Mouse (Mus musculus) cerebellum, postnatal 14 days (tissue): Measurements from ENCODE around the gene Kifc3.
"Not testable (repeated sequence)": the region's sequence is repeated elsewhere in the genome, so short reads cannot be mapped to it uniquely, and the experiment has no call there.

ENCODE experiments used
- DNase-seq, 2 experiments: peaks; one replicate each; pipeline ENCODE4 v3.0.0; 2021; ENCODE audit warnings: mixed read lengths in 2 of 2

Gene Kifc3

DNA sequence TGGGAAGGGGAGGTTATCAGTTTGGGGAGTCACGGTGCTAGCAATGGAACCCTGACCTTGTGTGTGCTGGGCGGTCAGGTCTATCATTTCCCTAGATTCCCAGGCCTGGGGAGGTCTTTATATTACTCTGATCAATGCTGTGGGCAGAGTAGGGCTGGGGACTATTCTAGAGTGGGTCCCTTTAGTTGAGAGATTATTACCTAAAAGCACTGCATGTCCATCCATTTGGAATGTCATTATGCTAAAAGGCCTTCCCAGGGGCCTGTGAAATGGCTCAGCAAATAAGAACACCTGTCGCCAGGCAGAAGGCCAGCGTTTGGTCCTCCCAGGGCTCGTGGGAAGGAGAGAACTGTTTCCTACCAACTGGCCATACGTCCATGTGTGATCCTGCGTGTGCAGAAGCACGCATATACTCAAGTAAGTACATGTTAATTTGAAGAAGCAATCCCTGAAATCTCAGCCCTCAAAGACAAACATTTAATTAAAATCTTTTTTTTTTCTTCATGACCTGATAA lies 499 bp downstream of the Kifc3 start:
- DNase-seq, result peak; percentile 47 to 53

DNA sequence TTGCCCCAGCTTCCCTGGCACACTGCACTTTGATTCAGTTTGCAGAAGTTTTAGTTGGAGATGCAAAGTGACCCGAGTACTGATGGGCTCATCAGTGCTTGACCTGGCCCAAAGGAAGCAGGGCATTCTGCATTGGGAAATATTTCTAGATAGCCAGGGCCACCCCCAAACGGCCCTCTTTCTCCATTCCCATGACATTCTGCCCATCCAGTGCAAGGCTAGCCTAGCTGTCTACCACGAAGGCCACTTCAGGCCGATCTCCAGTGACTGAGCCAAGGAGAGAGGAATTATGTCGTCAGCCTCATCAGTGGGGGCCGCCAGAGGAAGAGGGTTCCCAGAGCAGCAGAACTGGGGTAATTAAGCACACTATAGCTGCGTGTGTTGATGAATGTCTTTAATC lies 1.1 kb downstream of the Kifc3 start:
- DNase-seq, result no peak

DNA sequence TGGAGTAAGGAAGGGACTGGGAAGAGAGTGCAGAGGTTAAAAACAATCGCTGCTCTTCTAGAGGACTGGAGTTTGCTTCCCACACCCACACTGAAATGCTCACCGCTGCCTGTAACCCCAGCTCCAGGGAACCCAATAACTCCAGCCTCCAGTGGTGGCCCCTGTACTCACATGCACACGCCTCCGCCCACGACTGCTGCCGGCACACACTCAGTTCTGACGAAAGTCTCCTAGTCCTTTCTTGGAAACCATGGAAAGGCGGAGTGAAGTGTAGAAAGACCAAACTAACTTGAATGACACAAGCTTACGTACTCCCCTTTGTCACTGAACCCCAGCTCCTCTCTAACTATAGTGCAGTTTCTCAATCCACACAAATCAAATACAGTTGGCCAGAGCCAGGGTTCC lies 2.6 kb downstream of the Kifc3 start:
- no peak for DNase-seq

DNA sequence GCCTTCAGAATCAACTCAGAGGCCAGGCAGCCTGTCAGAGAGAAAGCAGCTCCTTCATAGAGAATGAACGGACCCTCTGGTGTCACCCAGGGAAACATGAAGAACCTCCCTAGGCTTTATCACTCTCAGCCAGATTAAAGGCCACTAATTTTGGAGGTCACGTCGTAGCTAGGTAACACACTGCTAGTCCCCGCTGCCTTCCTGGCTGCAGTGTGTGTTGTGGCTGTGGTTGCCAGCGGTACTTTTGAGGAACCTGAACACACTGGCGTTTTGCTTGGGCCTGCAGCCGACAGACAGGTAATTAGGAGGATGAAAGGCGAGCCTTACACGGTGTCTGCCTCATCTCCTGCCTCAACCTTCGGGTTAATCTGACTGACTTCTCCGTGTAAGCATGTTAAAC lies 6.9 kb downstream of the Kifc3 start:
- DNase-seq, result no peak

DNA sequence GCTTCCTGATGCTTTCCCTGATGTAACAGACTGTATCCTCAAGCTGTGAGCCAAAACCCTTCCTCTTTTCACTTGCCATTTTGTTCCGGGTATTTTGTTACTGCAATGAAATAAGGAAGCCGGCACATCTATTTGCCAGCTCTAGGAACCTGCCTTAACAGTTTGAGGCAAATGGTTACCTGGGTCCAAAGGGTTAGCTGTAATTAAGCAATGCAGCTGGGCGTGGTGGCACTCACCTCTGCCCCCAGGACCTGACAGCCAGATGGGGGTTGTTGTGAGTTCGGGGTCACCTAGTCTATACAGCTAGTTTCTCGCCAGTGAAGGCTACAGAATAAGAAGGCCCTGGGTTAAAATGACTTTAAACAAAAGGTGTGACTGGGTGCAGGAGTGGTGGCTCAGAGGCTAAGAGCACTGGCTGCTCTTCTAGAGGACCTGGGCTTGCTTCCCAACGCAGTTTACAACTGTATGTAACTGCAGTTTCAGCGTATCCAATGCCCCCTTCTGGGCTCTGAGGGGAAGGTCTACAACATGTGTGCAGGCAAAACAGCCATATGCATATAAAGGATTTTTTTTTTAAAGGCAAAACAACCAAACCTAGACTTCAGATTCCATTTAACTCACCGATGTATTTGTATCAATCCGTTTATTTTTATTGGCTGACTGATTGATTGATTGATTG lies 11.0 kb downstream of the Kifc3 start:
- DNase-seq, result no peak

DNA sequence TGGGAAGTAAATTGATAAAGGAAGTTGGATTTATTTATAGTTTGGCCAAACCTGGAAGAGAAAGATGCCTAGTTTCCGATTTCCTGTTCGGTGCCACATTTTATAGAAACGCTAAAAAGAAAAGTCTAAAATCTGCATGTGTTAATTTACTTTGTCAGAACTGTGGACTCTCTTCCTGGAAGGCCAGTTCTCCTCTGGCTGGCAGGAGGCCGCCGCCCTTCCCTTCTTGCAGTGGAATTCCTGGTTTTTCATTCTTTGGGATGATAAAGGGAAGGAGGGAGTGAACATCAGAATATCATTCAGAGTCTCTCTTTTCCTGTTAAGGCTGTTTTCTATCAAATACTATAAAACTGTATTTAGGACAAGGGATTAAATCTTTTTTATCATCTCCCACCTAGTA lies 15.0 kb downstream of the Kifc3 start:
- no peak for DNase-seq

DNA sequence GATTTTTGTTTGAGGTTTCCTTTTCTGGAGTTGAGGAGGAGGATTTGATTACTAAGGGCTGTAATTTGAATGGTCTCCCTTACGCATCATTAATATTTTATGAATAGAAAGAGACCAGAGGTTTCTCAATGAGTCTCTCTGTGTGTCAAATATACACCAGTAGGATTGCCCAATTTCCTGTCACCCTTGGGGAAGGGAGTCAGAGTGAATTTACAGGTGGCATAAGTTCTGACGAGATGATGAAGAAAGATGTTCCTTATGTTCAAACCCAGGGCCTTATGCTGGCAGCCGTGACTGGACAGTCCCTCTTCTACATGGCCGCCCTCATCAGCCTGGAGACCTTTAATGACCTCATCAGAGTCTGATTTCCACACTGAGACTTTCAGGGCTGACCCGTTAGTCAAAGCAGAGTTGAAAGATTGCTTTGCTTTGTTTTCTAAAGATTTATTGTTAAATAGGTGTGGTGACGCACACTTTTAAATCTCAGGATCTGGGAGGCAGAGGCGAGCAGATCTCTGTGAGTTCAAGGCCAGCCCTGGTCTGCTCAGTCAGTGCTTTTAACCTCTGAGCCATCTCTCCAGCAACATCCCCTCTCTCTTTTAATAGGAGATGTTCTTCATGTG lies 16.6 kb downstream of the Kifc3 start:
- DNase-seq, result no peak

DNA sequence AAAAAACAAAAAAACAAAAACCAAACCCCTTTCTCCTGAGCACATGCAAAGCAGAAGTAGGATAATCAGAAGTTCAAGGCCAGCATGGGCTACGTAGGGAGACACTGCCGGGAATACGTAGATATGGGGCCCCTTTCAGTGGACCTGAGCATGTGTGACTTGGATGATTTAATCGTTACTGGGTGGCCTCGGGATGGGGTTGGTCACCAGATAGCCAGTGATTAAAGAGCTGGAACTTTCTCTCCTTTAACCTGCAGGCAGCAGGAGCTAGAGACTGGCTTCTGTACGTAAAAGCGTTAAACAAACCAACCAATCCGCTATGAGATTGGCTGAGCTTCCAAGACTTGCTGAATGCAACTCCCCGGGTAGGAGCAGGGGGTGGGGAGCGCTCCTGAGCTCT lies 17.5 kb downstream of the Kifc3 start:
- no peak for DNase-seq

DNA sequence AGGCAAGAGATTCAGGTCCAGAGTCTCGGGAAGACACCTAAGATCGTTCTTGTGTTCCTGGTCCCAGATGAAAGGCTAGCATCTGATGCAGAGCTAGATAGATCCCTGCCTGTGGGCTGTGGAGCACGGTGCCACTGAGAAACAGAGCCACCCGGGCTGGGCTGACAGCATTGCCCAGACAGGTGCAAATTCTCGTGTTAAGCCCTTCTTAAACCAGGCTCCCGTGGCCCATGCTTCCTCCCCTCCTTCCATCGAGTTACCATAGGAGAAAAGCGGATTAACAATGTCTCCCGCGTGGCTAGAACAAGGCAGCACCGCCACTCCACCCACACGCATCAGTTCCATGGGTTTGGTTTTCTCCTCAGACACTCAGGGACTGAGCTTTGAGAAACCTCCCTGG lies 18.4 kb downstream of the Kifc3 start:
- DNase-seq, result no peak

DNA sequence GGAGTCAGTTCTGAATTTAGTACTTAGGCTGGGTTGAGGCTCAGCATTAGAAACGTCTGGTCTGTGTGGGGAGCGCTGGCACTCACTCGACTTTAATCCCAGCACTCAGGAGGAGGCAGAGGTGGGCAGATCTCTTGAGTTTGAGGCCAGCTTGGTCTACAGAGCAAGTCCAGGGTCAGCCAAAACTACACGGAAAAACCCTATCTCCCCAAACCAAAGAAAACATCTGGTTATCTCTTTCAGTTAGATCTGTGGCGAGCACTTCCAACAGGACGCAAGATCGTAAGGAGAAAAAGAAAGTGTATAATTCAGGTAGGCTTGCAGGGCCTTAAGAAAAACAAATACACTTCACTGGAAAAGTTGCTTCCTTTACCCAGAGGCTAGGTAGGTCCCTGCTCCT lies 20.8 kb downstream of the Kifc3 start:
- no peak for DNase-seq

DNA sequence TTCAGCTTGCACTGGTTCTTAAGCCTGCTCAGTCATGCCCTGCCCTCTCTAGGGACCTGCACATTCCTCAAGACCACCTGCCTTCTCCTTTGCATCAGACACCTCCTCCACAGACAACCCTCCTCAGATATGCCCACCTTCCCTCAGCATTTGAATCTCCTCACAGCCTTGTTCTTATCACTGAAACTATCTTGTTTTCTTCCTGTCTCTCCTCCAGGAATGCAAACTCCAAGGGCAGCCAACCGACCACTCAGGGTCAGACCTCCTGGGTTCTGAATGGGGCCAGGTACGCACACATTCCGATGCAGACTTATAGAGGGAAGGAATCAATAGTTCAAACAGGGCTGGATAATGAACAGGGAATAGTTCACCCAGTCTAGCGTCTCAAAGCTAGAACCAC lies 24.4 kb downstream of the Kifc3 start:
- no peak for DNase-seq

DNA sequence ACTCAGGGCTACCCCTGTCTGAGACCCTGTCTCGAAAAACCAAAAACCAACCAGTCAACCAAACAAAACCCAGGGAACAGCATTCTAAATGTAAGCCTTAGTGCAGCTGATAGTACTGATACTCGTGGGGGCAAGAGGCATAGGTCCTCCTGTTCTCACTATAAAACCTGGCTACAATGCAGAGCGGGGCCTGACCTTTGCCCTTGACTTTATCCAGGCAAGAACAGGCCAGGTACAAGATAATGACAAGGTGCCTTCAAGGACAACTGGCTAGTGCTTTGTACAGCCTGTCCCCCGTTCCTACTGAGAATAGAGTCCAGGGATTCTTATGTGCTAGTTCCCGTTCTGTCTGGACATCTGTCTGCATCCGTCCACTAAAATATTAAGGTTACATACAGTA lies 25.6 kb downstream of the Kifc3 start:
- DNase-seq, result no peak

DNA sequence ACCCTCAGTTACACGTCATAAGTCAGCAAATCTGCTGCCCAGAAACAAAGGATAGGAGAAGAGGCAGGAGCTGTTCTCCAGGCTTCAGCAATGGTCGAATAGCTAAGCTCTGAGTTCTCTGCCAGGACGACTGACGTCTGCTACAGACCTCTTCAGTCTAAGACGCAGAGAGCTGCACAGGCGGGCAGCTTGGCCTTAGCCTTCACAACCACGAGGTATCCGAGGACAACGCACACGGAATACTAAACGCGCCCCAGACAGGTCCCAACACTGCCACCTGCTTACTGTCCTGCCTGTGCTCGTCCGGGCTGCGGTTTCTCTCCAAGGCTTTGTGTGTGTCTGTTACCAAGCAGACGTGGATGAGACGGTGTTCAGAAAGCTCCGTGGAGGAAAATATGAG lies 26.8 kb downstream of the Kifc3 start:
- DNase-seq, result peak; percentile 39 to 59

DNA sequence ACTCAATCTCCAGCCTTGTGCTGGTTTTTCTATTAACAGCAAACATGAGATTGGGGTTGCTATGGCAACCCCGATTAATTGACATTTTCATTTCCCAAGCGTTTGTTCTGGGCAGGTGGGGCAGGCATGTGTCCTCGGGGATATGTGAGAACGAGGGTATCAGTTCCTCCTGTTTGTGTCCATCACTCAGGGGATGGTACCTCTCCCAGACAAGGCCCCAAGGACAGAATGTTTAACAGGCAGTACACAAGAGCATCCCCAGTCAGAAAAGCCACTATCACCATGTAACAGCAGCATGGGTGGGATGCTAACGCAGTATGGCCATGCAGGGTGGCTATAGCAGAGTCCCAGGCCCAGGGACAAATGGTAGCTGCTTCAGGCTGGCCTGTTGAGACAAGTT lies 27.3 kb downstream of the Kifc3 start:
- no peak for DNase-seq

DNA sequence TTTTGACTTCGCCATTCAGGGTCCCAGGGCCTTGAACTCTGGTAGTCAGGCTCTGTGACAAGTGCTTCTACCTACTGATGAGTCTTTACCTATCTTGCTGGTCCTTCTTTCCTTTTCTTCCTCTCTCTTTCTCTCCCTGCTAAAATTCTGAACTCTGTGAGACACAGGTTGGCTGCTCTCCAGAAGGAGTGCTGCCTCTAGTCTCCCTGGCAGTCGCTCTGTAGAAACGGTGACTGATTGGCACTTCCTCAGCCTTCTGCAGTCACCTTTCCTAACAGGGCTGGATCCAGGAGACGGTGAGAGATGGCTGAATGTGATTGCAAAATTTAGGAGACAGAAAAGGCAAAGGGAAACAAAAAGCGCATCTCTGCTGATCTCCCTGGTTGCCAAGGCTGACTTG lies 30.2 kb downstream of the Kifc3 start:
- peak; percentile 24 to 41 for DNase-seq

DNA sequence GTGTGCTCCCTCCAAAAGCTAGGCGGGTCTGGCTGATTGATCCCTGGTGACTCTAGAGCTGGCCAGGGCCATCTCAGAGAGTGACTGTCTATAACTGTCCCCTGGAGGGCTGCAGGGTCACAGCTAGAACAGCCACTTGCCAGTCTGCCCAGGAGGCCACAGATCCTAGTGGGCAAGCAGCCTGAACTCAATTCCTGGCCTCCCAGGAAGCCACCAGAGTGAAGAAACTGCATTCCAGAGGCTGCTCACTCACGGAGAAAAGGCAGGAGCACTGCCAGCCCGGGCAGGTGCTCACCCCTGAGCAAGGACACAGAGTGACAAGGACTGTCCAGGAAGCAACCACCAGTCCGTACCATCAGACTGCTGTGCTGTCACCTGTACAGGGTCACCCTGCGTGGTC lies 34.9 kb downstream of the Kifc3 start:
- DNase-seq, result no peak

DNA sequence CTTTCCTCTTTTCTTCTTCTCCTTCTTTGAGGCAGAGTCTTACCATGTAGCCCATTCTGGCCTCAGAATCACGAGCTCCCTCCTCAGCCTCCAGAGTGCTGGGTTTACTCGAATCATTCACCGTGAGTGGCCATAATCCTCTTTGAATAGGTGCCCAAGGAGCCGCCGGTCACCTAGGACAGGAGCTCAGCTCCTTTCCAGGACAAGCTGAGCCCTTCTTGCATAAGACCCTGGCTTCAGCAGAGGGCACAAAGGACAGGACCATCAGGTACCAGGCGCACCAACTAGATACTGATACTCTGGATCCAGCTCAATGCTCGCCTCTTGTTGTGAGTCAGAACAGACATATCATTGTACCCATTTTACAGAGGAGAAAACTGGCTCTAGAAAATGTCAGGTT lies 36.2 kb downstream of the Kifc3 start:
- peak; percentile 20 to 25 for DNase-seq

DNA sequence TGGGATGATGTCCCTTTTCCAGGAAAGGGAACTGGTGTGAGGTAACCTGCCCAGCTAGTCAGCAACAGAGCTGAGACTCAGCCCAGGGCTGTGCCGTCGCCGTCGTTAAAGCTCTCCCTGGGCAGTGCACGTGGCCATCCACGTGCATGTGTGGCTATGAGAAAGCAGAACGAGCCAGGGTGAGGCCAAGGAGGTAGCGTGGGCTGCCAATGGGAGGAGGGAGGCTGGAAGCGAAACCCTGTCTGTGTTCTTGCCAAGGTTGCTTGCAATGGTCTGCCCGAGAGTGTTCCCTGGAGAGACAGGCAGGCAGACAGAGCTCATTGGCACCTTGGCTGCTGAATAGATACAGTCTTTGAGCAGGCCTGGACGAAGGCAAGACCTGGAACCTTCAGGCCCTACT lies 36.7 kb downstream of the Kifc3 start:
- DNase-seq, result peak; percentile 74 to 80

DNA sequence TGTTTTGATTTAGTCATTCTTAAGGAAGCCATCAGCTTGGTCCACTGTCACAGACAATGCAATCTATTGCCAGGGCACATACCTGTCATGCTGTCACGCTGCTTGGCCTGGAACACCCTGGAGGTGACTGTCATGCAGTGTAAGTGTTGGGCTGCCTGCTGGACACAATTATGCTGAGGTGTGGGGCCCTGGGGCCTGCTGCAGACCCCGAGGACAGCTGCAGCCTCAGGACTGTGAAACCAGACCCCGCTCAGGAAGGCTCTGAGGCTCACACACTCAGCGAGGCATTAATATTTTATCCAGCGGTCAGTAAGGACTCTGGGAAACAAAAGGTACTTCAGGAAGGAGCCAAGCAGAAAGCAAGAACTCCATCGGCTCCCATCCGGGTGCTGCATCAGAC lies 38.1 kb downstream of the Kifc3 start:
- DNase-seq, result no peak

DNA sequence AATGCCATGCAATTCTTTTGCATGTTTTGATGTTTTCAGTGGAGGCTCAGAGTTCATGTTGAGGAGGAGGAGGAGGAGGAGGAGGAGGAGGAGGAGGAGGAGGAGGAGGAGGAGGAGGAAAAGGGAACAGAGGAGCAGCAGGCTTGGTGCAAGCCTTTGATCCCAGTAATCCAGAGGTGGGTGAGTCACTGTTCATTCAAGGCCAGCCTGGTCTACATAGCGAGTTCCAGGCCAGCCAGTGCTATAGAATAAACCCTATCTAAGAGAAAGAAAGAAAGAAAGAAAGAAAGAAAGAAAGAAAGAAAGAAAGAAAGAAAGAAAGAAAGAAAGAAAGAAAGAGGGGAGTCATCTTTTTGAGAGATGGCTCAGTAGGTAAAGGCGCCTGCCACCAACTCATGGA lies 38.6 kb downstream of the Kifc3 start:
- DNase-seq, result not testable (repeated sequence)

DNA sequence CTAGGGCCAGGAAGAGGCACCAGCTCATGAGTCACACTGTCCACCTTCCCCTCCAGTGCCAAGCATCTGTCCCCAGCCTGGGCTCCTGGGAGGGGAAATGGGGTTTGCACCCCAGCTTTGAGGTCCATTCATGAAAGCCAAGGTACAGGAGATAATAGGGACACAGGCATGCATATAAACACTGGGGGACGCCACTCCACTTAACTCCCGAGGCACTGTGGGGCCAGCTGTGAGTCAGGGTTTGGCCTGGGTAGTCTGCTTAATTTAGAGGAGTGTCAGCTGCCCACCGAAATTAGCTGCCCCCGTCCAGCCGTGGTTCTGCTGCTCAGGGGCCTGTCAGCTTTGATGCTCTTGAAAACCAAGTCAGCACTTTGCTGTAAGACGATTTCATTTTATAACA lies 39.8 kb downstream of the Kifc3 start:
- DNase-seq, result no peak

DNA sequence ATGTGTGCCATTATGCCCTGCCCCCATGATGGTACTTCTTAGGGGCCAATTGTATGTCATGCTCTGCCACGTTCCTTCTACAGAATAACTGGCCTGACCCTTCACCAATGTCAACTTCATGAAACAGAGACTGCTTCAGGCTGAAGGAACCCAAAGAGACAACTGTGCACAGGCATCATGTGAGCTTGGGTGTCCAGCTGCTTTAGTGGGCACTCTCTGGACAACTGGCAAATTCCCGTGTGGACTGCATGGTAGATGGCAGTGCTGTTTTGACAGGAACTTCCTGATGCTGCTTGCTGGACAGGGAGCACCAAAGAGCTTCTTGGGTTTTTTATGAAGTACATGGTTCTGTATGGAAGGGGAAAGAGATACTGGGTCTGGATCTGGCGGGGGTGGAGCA lies 43.3 kb downstream of the Kifc3 start:
- DNase-seq, result no peak

DNA sequence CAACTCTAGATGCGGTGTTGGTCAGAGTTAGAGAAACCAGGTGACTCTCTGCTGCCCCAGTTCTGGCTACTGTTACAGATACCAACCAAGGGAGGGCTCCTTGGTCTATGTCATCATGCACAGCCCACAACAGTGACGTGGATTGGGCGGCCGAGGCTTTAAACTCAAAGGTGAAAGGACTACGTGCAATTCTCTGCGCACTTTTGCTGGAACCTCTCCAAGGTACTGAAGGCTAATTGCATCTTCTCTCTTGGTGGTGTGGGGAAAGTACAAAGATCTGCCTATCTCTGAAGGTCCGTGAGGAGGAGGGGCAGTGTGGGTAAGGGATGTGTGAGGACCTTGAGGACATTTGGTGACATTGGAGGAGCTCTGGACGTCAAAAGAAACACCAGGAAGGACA lies 44.0 kb downstream of the Kifc3 start:
- DNase-seq, result no peak

DNA sequence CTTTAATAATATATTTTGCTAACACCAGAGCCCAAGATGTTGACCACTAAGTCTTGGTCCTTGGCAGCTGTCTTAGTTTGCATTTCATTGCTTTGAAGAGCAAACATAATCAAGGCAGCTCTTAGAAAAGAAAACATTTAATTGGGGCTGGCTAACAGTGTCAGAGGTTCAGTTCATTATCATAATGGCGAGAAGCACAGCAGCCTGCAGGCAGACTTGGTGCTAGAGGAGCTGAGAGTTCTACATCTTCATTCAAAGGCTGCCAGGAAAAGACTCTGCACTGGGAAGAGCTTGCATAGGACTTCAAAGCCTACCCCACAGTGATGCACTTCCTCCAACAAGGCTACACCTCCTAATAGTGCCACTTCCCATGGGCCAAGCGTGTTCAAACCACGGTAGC lies 45.5 kb downstream of the Kifc3 start:
- DNase-seq, result no peak

DNA sequence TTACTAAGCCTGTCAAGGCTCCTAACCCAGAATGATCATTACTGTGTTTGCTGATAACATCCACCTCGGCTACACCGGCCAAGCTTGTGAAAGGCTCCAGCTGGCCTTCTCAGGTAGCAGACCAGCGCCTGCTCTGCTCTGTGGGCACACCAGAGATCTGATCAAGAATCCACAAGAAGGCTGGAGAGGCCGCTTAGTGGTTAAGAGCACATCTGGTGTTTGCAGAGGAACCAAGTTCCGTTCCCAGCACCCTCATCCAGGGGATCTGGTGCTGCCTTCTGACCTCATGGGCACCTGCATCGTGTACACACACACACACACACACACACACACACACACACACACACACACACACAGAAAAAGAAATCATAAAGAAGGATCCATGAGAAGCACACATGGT lies 46.5 kb downstream of the Kifc3 start:
- DNase-seq, result no peak
